Mouse (Mus musculus) gastrocnemius, adult 8-10 months (tissue): ENCODE results near the gene Upf3a. TPM values are rescaled to one million over a fixed set of nuclear protein-coding genes. Genes with fewer than 3 reads are reported as not detected.
"Not testable (repeated sequence)": the region's sequence is repeated elsewhere in the genome, so short reads cannot be mapped to it uniquely, and the experiment has no call there.

Experiments
- DNase-seq, 2 experiments: peaks; one replicate each; pipeline ENCODE4 v3.0.0; 2022; ENCODE audit warnings: low spot score in 2 of 2
- total RNA-seq, 4 experiments: library from RNA; stranded (reverse); gene quantifications; 2 replicates each; pipeline ENCODE4 v1.2.4; 2022

Gene Upf3a
- 1 to 10 TPM; 6.5 to 9.5 (median 8.6) TPM for total RNA-seq

- DNase-seq = peak; percentile 74 to 86
Observed at GRCm38 (mm10) chr8:13785250-13785763, at the start of gene Upf3a. Upf3a (plus strand) TSS chr8:13785615.

GRCm38 (mm10) chr8:13740323-13740770, 45.1 kb upstream of the Upf3a start:
- no peak for DNase-seq

DNA sequence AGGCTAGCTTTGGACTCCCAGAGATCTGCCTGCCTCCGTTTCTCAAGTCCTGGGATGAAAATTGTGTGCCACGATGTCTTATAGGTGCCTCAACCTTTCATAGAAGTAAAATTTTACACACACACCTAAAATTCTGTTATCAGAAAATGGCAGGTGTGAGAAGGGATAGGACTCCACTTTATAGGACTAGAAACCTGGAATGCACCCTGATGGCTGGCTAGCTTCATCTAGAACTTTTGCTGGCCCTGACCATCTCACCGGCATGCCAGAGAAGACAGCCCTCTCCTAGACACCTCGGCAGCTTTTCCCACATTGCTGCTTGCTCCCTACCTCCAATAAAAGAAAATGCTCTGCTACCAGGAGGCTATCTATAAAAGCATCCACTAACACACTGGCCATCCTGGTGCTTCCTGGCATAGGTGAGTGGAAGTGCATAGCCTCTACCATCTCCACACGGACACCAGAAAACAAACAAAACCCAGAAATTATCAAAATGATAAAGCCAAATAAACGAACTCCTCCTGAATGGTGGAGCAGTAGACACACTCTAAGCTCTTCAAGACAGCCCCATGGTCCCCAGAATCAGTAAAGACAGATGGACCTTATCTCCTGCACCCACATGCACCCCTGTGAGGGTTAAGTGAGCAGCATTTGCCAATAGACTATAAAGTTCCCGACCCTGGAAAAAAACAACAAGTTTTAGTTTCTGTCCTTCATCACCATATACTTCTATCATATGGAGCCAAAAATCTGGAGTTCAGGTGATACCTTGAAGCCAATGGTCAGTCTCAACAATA, 44.4 kb upstream of the Upf3a start:
- DNase-seq = no peak

DNA sequence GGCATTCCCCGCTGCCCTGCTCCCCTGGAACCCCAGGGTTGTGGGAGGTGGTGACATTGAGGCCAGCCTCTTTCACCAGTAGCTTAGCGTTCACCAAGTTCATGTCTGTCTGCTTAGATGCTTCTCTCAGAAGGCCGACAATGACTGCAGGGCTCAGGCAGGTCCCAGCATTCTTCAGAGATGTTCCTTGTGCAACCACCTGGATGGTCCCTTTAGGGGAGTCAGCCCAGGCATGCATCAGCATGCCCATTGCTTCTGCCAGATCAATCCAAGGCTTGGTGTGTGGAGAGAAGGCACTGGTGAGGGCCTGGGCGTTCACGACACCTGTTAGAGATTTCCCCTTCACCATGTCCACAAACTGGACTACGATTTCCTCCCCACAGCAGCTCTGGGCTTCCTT, 39.2 kb upstream of the Upf3a start:
- DNase-seq = not testable (repeated sequence)

GRCm38 (mm10) chr8:13747626-13748025, 37.8 kb upstream of the Upf3a start:
- DNase-seq = no peak

DNA sequence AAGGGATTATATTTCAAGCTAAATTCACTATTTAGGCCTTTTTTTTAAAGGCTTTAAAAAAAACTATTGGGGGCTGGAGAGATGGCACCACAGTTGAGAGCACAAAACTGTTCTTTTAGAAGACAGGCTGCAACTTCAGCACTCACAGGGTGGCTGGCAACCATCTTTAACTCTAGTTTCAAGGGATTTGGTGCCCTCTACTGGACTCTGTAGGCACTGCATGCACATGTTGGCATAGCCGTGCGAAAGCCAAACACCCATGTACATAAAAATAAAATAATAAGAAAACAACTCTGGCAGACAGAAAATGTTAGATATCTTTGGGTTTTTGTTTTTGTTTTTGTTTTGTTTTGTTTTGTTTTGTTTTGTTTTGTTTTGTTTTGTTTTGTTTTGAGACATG, 31.7 kb upstream of the Upf3a start:
- DNase-seq = peak; percentile 63 to 64

GRCm38 (mm10) chr8:13756480-13756879, 28.9 kb upstream of the Upf3a start:
- no peak for DNase-seq

GRCm38 (mm10) chr8:13756982-13757804, 28.2 kb upstream of the Upf3a start, which contains the start of gene Cdc16:
Cdc16 (plus strand) TSS chr8:13757676.
- peak; percentile 78 to 84 for DNase-seq

DNA sequence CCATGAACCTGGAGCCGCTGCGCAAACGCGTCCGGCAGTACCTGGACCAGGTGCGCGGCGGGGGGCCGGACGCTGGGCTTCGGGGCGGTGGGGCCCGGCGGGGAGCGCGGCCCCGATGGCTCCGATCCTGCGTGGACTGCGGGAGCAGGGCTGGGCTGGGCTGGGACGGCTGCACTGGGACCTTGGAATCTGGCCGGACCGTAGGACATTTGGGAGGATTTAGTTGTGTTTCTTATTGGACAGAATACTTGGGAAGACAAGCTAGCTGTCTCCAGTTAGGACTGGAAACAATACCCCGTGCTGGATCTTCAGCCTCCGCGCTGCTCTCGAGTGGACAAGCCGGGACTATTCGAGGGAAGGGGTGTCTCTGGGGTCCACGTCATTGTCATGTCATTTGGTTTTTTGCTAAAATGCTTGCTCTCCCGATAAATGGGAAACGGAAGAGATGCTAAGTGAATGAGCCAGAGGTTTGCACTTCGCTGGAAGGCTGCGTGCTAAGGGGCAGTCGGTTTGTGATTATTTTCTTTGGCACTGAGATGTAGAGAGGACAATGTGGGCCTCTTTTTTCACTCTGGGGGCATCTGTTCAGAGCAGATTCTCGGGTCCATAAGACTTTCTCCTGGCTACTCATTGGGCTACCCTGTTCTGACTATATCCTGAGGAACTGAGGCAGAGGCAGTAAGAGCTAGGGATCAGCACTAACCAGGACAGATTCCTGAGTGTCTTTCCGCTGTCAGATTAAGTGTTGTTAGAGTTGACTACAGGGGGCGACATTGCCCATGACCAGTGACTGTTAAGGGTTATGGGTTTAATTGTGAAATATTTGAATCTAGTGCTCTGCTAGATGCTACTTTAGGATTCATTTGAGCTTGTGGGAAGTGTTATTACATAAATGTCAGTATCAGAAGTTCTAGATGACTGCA, 27.3 kb upstream of the Upf3a start:
- DNase-seq = no peak

DNA sequence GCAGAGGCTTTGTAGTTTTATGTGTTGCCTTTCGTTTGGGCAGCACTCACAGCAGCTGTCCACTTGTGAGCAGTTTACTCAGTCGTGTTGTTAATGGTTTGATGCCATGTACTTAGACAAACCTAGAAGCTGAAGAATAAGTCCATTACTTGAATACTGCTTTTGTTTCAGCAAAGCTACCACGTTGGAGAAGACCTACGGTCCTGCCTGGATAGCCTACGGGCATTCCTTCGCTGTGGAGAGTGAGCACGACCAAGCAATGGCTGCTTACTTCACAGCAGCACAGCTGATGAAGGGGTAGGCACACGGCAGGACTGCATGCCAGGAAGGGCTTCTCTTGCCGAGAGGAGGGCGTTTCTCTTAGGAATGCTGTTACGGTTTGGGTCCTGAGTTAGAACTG, 16.2 kb upstream of the Upf3a start:
- DNase-seq = no peak

- no peak for DNase-seq
Observed at GRCm38 (mm10) chr8:13780536-13780935, 4.9 kb upstream of the Upf3a start.

DNA sequence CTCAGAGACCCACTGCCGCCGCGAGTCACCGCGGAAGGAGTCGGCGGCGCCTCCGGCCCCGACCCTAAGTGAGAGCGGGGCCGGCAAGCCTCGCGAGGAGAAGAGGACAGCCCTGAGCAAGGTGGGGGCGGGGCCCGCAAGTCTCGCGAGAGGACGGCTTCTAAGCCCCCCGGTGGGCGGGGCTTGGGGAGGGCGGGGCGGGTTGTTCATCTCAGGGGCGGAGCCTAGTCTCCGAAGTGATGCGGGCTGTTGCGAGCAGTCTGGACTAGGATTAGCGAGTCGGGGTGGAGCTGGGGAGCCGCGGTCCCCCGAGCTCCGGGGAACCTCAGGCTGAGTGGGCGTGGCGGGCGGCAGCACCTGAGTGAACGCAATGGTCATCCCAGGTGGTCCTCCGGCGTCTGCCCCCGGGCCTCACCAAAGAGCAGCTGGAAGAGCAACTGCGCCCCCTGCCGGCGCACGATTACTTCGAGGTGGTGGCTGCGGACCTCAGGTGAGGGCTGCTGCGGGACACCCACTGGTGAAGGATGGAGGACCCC, 417 bp downstream of the Upf3a start:
- peak; percentile 95 to 97 for DNase-seq

GRCm38 (mm10) chr8:13789606-13790005, 4.2 kb downstream of the Upf3a start:
- DNase-seq = no peak

DNA sequence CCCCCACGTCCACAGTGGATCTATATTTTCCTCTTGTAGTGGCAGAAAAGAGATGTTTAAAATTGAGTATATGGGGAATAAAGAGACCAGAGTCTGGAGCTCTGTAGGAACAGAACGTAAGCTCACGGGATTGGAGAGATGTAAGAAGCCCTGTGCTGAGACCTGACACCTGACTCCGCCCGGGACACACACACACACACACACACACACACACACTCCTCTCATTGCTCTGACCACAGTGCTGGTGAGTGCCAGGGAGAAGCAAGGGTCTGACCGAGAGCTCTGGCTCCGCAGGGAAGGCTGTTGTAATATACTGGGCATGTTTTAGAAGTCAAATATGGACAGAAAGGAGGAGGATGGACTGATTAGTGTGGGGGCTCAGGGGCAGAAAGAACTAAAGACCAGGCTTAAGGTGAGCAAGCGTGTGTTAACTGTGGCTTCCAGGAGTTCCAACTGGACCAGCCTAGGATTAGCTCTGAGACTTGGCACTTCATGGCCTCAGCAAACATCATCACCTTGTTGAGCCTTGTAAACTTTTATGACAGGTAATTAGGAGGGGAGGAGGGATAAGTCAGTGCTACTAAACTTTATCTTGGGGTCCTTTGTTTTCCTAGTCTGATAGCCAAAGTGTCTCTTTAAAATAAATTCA, 7.8 kb downstream of the Upf3a start:
- DNase-seq = no peak

DNA sequence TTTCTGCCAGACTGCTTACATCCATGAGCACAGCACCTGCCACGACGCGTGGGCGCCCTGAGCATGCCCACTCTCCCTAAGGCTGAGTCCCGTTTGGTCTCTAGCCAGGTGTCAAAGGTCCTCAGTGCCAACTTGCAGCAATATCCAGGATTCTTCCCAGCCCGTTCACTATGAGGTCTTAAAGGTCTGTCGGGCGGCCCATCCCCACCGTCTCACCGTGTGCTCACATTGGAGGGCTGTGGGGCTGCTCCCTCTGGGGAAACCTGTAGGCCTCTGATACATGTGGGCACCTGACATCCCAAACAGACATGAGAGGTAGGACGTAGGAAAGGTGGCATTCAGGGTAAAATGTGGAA, 8.3 kb downstream of the Upf3a start:
- DNase-seq = no peak

DNA sequence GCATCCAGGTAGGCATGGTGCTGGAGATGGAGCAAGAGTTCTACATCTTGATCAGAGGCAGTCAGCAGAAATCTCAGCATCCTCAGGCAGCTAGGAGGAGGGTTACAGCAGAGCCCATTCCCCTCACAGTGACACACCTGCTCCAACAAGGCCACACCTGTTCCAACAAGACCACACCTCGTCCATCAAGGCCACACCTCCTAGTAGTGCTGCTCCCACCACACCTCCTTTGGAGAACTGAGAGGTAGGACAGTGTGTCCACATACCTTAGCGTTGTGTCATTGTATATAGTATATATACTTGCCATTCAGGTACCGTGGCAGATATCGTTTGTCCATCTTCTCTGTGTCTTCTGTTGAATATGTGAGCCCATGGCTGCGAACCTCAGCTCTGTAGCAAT, 12.3 kb downstream of the Upf3a start:
- DNase-seq = no peak

DNA sequence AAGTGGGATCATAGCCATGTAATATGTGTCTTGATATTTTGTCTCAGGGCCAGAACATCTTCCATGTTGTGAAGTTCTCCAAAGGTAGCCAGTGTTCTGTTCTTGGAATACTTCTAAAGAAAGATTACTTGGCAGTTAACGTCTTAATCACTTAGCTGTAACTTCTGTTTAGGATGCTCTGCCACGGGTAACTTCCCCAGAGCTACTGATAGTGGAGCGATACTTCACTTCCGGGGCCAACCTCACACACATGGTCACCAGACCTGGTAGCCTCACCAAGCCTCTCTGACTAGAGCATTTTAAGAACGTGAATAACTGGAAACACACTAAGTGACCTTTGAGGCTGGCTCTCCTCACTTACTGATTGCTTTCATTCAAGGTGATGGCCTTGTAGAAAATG, 14.2 kb downstream of the Upf3a start:
- no peak for DNase-seq

DNA sequence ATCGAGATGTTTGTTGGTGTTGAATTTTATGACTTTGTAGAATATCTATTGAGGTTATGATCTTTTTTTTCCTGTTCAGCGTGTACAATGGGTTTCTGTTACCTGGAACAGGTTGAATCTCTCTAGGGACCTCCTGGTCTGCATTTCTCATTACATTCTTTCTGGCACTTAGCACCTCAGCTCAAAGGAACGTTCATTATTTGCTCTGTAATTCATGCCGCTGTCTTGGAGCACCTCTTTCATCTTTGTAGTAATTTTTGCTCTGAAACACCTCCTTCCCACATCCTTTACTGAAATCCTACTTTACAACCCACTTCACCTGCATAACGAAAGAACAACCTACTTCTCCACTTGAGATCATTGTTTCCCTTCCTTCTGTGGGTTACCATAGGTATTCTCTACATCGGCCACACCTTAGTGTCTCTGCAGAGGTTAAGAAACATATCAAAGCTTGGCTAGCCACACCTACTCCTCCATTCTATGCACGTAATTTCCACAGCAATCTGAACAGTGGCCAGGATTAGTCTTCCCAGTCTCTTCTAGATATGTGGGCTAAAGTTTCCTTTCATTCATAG, 43.3 kb downstream of the Upf3a start:
- no peak for DNase-seq

DNA sequence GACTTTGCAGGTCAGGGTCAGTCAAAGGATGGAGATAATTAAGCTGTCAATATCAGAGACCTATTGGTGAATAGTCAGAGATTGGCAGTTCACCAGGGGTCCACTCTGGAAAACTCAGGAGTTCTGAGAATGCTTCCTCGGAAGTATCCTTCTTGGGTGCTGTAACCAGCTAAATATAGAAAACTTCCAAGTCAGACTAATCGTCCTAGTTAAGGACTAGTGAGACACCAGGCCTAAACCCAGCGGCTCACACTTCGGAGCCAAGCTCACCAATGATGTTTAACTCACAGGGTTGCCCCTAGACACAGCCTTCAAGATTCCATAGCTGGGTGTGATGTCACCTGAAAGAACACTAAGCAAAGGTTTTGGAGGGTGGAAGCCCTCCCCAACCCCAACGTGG, 52.9 kb downstream of the Upf3a start, which contains the start of gene AF366264:
Gene AF366264 (minus strand): TSS at position 101 of the 400 bp plus-strand sequence.
- DNase-seq = not testable (repeated sequence)

DNA sequence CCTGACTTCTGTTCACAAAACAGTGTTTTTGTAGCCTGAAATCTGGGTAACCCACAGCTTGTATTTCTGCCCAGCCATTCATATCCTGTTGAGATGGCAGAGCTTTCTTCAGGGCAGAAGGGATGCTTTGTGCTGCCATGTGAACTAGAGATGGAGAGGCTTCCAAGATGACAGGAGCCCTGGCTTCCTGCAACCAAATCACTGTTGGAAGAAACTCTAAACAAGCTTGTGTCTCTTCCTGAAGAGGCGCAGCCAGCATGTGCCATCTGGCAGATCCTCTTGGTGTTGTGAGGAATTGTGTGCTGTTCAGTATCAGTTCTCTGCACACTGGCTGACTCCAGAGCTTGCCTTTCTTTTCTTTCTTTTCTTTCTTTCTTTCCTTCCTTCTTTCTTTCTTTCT, 57.9 kb downstream of the Upf3a start:
- DNase-seq = not testable (repeated sequence)
